Mouse (Mus musculus) mouse embryonic stem cell (cell line): ENCODE results near the gene A930017K11Rik.

Experiments used
- in situ Hi-C, 2 experiments: fragments of 300-500 bp; cut with MboI; formaldehyde crosslinking; loops; 1 replicate in 1 of 2; 3 replicates in 1 of 2; pipeline ENCODE4 v1.14.3; 2019 to 2020; ENCODE audit warnings: low sequenced_read_pairs in 2 of 2, low pct_unique_long_range_greater_than_20kb in 1 of 2, mixed read lengths in 1 of 2; ENCODE audit not compliant: unreplicated experiment in 1 of 2

The A930017K11Rik gene

GRCm38 (mm10) chr17:25900193-25900592 lies 52.2 kb downstream of the A930017K11Rik start:
- in situ Hi-C loops, result no loop called here
